Mouse (Mus musculus): Measurements from ENCODE around the gene Ebf1.
"Not testable (repeated sequence)": the region's sequence is repeated elsewhere in the genome, so short reads cannot be mapped to it uniquely, and the experiment has no call there.

Ebf1 gene

GRCm38 (mm10) chr11:44616788-44617712 is at the start of gene Ebf1:
TSS of gene Ebf1 (plus strand) at chr11:44617317.
- DNase-seq (ENCODE audit: low read depth, low spot score), result peak; percentile 97

- not testable (repeated sequence) for DNase-seq (ENCODE audit: low read depth, low spot score)
Observed at GRCm38 (mm10) chr11:44570336-44570735, 46.8 kb upstream of the Ebf1 start.

GRCm38 (mm10) chr11:44572781-44573180 is 44.3 kb upstream of the Ebf1 start:
- no peak for DNase-seq (ENCODE audit: low read depth, low spot score)

- DNase-seq (ENCODE audit: low read depth, low spot score), result no peak
Observed at GRCm38 (mm10) chr11:44573396-44573795, 43.7 kb upstream of the Ebf1 start.

- DNase-seq (ENCODE audit: low read depth, low spot score), result no peak
Observed at GRCm38 (mm10) chr11:44574391-44574790, 42.7 kb upstream of the Ebf1 start.

GRCm38 (mm10) chr11:44574820-44575219 is 42.3 kb upstream of the Ebf1 start:
- no peak for DNase-seq (ENCODE audit: low read depth, low spot score)

GRCm38 (mm10) chr11:44577911-44578310 is 39.2 kb upstream of the Ebf1 start:
- DNase-seq (ENCODE audit: low read depth, low spot score), result no peak

GRCm38 (mm10) chr11:44581277-44581683 is 35.8 kb upstream of the Ebf1 start:
- DNase-seq (ENCODE audit: low read depth, low spot score), result peak; percentile 86

- DNase-seq (ENCODE audit: low read depth, low spot score), result peak; percentile 68
Observed at GRCm38 (mm10) chr11:44586047-44586696, 30.9 kb upstream of the Ebf1 start.

- DNase-seq (ENCODE audit: low read depth, low spot score), result peak; percentile 67
Observed at GRCm38 (mm10) chr11:44593016-44593415, 24.1 kb upstream of the Ebf1 start.

- no peak for DNase-seq (ENCODE audit: low read depth, low spot score)
Observed at GRCm38 (mm10) chr11:44594768-44595167, 22.3 kb upstream of the Ebf1 start.

GRCm38 (mm10) chr11:44606881-44607280 is 10.2 kb upstream of the Ebf1 start:
- DNase-seq (ENCODE audit: low read depth, low spot score), result peak; percentile 82

- DNase-seq (ENCODE audit: low read depth, low spot score), result no peak
Observed at GRCm38 (mm10) chr11:44608646-44609045, 8.5 kb upstream of the Ebf1 start.

- DNase-seq (ENCODE audit: low read depth, low spot score), result peak; percentile 87
Observed at GRCm38 (mm10) chr11:44610971-44611781, 5.9 kb upstream of the Ebf1 start.

- no peak for DNase-seq (ENCODE audit: low read depth, low spot score)
Observed at GRCm38 (mm10) chr11:44612156-44612555, 5.0 kb upstream of the Ebf1 start.

- peak; percentile 31 for DNase-seq (ENCODE audit: low read depth, low spot score)
Observed at GRCm38 (mm10) chr11:44612681-44613410, 4.3 kb upstream of the Ebf1 start.

GRCm38 (mm10) chr11:44613411-44614180 is 3.5 kb upstream of the Ebf1 start:
- peak; percentile 54 for DNase-seq (ENCODE audit: low read depth, low spot score)

- DNase-seq (ENCODE audit: low read depth, low spot score), result no peak
Observed at GRCm38 (mm10) chr11:44616078-44616787, 884 bp upstream of the Ebf1 start.

GRCm38 (mm10) chr11:44617734-44618586 is 843 bp downstream of the Ebf1 start:
- peak; percentile 63 for DNase-seq (ENCODE audit: low read depth, low spot score)
